Mouse (Mus musculus) spleen, adult 2 months (tissue): ENCODE data around the gene Wfdc1.

Source experiments
- CTCF ChIP-seq: fragments of 200-500 bp; IDR thresholded peaks from 2 replicates; pipeline ENCODE4 v1.5.1; 2011; ENCODE audit warnings: mild to moderate bottlenecking, inconsistent platforms; ENCODE audit not compliant: insufficient read depth, insufficient read length, insufficient replicate concordance; ENCODE audit errors: extremely low read depth
- POLR2A ChIP-seq: fragments of 200-500 bp; IDR thresholded peaks from 2 replicates; pipeline ENCODE4 v1.6.1; 2011; ENCODE audit warnings: low read depth, low read length, inconsistent platforms

DNA sequence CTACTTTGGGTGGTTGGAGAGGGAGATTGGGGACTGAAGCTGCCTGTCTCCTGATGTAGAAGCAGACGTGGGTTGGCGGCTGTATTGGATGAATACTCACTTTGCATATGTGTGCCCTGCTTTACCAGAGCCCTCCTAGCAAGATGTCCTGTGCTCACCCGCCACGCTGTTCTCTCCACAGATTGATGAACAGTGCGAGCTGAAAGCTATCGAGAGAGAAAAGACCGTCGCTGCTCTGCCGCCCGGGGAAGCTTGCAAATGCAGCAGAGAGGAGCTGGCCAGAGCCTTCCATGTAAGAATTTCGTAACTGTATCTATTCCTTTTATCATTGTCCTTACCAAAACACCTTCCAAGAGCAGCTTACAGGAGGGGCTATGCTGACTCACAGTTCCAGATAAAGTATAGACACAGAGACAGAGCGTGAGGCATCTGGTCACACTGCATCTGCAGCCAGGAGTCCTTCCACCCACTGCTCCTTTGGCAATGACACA is 52.9 kb downstream of the Wfdc1 start:
- TF ChIP-seq CTCF (no peak), POLR2A (no peak)
